Mouse (Mus musculus): ENCODE measurements at regions not wholly inside any gene's neighbourhood (a gene's known extent, or its start where the extent isn't known, plus 50 kb on each side); places are given as distances from the start of the nearest gene placed in this dataset.

DNA sequence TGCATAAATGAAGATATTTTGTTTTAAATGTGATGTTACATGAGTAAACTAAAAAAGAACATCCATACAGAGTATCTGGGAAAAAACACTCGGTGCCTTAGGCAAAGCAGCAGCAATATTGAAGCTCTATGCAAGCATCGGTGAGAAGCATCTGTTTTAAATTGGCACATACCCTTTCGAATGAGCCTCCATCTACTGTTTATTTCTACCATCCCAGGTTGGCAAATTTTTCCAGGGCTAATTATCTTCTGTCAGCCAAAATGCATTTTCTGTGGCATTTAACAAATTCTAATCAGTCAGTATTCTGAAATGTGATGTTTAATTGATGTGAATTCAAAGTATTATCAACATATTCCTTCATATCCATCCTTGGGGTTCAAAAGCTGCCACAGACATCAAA is 1463.8 kb downstream of the Fstl5 start:
- no peak for DNase-seq

DNA sequence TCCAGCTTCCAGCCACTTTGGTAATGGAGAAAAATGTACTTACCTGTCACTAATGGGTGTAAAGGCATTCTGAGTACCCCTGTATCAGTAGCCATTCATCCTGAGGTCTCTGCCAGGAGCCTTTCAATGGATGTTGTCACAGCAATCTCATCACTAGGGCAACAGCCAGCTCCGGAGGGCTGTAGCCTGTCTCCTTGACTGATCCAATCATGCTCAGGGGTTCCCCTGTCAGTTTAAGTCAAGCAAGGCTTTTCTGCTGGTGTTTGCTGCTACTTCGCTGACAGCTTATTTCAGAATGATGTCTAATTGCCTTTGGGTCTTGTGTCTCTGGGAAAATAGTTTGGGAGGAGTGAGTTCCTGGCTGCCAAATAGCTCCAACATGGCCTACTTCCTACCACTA is 1503.2 kb downstream of the Fstl5 start:
- peak; percentile 66 for DNase-seq

DNA sequence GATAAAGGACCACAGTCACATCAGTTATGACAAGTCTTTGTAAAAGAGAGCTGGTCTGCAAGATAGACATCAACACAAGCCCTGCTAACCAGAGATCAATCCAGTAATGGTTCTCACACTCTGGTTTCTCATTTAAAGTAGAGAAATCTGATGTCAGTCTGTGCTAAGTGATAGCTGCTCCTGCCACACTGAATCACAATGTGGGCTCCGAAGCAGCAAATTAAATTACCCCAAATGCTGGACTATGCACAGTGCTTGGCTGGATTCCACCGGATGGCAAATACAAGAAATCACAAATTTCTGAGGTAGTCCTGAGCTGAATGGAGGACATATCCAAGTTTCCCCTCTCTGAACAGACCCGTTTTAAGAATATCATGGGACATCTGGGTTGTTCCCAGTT is 1513.1 kb downstream of the Fstl5 start:
- peak; percentile 7 for DNase-seq
